Mouse (Mus musculus) thymus, postnatal 4 days (tissue): ENCODE results near the gene Dcaf10.
"Not testable (repeated sequence)": the region's sequence is repeated elsewhere in the genome, so short reads cannot be mapped to it uniquely, and the experiment has no call there.

Experiments used
- DNase-seq: peaks from one replicate; pipeline ENCODE4 v3.0.0; 2021

Gene Dcaf10

DNA sequence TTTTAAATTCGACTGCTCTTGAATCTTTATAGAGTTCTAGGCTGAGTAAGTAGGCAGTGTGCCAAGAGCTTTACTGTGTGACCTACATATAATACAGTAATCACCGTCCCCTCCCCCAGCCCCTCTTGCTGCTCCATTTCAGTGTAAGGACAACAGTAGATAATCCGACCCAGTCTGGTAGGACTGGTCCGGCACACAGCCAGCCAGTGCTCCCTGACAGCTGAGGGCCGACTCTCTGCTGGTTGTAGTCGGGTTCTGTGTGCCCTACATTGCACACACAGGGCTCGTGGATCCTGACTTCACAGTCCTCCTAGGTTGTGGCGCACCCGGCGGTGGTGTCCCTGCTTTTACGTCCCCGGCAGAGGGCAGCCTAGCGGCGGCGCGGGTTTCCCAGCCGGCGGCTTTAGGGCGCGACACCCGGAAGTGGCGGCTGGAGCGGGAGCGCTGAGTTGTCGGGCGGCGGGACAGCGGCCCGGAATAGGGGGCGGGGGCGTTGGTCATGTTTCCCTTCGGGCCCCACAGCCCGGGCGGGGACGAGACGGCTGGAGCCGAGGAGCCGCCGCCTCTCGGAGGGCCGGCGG, at the start of gene Dcaf10:
TSS of gene Dcaf10 (plus strand) at position 433 of the 581 bp plus-strand sequence.
- DNase-seq: peak; percentile 97

GRCm38 (mm10) chr4:45296662-45297564, 45.0 kb upstream of the Dcaf10 start, which contains the start of gene Trmt10b:
Gene Trmt10b (plus strand): TSS chr4:45297127.
- DNase-seq: peak; percentile 86

DNA sequence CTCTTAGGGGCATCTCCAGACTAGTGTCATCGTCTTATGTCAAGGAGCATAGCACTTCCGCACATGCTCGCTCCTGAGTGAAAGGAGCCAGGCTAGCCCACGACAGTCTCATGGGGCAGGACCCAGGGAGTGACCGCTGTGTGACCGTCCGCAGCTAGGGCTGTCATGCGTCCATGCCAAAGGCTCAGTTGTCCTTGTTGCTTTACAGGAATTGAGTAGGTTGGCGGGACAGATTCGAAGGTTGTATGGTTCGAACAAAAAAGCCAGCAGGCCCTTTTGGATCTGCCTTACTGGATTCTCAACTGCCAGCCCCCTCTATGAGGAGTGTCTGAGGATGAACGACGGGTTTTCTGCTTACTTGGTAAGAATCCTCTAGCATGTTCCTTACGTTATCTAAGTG, 36.4 kb upstream of the Dcaf10 start:
- no peak for DNase-seq

DNA sequence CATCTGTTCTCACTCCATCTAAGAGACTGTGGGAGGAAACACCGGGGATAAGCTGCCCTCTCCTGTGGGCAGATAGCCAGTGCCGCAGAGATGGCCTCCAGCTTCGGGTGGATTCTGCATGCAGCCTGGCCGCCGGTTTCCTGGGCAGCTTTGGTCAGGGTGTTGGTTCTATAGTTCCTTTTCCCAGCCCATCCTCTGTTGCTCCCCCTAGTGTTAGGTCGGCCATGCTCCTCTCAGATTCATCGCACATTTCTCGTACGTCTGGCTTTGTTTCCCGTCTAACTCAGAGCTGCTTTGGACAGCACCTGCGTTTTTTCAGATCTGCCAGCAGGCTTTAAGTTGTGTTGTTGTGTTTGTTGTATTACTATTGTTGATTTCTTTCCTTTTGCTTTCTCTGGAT, 33.9 kb upstream of the Dcaf10 start:
- peak; percentile 33 for DNase-seq

DNA sequence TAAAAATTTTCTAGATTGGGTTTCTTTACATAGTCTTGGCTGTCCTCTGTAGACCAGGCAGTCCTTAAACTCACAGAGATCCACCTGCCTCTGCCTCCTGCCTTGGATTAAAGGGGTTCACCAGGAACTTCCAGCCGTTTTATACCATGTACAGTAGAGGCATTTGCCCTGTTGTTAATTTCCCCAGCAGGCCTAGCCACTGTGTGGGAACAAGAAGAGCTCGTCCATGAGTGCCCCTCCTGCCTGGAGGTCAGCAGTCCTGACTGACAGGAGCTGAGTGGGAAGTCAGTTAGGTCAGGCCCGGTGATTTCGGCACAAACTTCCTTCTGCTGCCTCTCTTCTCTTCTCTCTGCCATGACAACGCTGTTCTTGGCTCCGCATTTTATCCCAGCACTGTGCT, 33.3 kb upstream of the Dcaf10 start:
- DNase-seq: no peak

DNA sequence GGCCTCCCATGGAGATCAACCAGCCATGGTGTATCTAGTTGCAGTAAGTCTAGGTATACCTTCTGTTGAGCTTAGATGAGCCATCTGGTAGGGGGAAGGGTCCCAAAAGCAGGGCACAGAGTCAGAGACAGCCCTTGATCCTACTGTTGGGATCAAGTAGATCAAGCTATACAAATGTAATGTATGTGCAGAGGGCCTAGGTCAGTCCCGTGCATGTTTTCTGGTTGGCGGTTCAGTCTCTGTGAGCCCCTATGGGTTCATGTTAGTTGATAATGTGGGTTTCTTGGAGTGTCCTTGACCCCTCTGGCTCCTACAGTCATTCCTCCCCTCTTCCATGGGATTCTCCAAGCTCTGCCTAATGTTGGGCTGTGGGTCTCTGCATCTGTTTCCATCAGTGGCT, 30.8 kb upstream of the Dcaf10 start:
- DNase-seq: no peak

DNA sequence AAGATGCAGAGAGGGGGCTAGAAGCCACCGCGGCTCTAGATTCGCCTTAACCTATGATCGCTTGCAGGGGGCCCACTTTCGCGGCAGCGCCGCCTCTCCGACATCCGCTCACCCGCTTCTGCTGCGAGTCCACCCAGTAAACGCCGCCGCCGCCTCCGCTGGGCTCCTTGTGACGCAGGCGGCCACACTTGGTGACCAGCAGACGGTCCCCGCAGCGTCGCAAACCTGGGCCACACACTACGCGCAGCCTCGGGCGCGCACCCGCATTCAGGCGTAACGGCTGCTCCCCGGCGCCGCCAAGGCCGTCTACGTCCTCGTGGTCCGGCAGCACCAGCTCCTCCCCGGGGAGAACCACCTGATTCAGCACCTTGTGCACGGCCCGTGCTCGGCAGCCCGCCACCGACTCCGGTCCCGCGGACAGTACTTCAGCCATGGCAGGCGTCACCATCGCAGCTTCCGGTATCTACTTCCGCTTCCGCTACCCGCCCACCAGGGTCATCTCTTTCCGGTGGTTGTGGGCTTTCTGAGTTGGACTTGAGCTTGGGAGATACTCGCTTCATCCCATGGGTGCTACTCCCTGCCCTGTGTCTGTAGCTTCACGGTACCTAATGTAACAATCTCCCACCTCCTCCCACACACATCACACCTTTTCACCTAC, 21.6 kb upstream of the Dcaf10 start:
- peak; percentile 83 for DNase-seq

- no peak for DNase-seq
Observed at GRCm38 (mm10) chr4:45331139-45331538, 10.8 kb upstream of the Dcaf10 start.

- no peak for DNase-seq
Observed at GRCm38 (mm10) chr4:45332466-45332865, 9.4 kb upstream of the Dcaf10 start.

DNA sequence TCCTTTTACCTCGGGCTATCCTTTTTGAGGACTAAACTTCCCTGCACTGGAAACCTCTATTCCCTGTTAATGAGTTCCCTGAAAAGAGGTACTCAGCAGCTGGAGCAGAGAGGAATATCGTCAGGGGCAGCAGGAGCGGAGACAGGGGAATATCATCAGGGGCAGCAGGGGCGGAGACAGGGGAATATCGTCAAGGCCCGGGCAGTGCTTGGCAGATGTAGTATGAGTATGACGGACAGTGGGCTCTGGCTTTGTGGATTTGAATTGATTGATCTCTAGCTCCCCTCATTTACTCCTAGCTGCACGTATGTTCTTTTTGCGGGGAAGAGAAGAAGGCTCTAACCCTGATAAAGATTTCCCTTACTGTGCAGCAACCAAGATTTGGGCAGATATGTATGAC, 675 bp upstream of the Dcaf10 start:
- DNase-seq: peak; percentile 14

GRCm38 (mm10) chr4:45342286-45343155, 620 bp downstream of the Dcaf10 start, which contains the start of gene Exosc3:
Gene Exosc3 (minus strand): TSS chr4:45342732.
- no peak for DNase-seq

DNA sequence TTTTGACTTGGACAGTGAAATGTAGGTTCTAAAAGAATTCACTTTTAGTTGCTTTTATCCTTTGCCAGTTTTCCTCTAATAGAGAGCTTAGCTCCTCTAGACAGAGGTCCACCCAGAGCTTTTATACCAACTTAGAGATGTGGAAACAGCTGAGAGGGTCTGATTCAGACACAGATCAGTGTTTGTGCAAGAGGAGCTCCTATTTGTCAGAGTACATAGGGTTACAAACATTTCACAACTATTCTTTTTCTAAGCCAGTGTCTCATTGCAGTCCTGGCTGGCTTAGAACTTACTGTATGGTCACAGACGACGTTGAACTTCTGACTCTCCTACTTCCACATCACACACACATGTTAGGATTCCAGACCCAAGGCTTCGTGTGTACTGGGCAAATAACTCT, 14.8 kb downstream of the Dcaf10 start:
- DNase-seq: no peak

DNA sequence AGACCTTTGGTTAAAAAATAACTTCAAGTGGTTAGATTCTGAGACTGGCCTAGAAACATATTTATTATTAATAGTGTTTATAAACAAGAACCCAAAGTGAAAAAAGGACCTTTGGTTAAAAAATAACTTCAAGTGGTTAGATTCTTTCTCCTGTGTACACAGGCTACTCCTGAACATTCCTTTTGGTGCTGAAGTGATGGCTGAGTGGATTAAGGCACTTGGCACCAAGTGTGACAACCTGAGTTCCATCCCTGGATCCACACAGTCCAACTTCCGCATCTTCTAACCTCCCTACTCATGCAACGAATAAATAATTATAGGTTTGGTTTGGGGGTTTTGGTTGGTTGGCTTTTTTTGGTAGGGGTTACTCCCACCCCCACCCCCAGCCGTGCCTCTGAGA, 29.4 kb downstream of the Dcaf10 start:
- DNase-seq: no peak

DNA sequence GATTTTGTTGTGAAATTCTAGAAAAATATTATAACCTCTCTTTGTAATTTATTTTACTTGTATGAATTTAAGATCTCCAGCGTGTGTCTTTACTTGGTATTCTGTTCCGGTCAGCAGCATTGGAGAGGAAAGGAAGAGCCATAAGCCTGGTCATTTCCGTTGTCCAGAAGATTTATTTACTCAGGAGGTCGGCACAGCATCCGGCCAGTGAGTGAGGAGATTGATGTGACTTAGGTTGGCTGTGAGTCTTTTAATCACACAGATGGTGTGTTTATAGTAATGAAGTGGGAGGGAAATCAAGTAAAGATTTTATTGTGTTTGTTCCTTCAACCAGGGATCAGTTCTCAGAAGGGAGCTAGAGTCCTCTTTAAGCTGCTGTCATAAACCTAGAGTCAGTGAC, 33.0 kb downstream of the Dcaf10 start:
- no peak for DNase-seq

DNA sequence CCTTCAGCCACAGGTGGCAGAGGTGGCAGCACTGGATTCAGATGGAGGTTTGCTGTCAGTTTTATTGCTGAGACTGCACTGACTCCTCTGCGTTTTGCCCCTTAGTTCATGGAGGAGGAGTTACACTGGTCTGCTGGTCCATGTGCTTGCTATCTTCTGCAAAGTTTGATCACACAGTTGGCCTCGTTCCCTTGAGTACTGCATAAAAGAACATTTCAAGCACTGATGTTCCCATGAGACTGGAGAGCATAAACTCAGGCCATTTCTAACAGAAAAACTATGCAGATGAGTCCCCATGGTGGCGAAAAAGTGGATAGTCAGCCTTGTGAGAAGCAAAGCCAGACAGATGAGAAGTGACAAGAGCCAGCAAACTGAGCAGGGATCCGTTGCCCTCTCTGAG, 34.7 kb downstream of the Dcaf10 start:
- DNase-seq: no peak

DNA sequence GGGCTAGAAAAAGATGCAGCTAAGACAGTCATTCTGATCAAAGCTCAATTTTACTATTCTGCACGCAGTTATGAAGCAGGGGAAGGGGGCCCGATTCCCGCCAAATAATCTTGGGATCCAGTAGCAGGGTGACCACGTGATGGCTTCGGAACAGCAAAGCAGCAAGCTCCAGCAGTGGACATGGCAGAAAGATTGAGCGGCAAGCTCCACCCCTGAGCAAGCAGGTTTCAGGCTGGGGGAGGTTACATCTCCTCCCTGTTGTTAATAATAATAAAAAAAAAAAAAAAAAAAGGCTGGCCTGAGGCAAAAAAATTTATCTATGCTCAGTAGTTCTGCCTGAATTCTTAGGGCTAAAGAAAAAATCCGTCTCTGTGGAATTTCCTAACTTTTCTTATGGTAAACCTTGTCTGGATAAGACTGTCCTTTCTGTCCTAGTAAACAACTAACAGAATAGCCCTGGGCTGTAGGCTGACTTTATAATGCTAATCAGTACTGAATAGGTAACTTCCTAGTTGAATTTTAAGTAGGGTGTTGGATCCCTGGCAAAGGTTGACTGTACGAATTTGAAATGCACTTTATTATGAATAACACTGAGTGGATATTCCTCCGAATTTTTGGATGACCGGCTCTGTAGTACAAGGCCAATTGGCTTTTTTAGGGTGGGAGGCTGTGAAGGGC, 39.1 kb downstream of the Dcaf10 start:
- DNase-seq: not testable (repeated sequence)

DNA sequence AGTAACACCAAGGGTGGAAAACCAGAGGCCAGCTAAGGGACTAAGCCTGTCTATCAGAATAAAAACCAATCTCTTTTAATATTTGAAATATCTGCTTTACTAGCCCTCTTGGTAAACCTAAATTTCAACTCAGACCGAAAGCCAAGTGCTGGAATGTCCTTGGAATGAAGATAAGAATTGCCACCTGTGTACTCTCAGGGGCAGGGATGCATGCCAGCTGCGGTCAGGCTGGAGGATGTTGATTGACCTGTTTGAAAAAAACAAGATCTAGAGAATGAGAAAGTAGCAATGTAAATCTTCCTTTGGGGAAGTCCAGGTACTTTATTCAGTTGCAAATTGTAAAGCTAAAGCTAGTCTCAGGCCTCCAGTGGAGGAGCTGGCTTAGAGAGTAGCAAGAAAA, 40.2 kb downstream of the Dcaf10 start:
- not testable (repeated sequence) for DNase-seq

DNA sequence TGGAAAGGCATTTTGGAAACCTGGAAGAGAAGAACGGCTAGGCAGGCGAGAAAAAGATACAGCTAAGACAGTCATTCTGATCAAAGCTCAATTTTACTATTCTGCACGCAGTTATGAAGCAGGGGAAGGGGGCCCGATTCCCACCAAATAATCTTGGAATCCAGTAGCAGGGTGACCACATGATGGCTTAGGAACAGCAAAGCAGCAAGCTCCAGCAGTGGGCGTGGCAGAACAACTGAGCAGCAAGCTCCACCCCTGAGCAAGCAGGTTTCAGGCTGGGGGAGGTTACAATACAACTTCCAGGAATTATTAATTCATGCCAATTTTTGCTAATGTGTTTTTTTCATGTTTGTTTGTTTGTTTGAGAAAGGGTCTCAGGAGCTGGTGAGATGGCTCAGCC, 45.4 kb downstream of the Dcaf10 start:
- DNase-seq: not testable (repeated sequence)

GRCm38 (mm10) chr4:45392099-45392498, 50.2 kb downstream of the Dcaf10 start:
- DNase-seq: no peak

- no peak for DNase-seq
Observed at GRCm38 (mm10) chr4:45392572-45392971, 50.7 kb downstream of the Dcaf10 start.

GRCm38 (mm10) chr4:45392994-45393393, 51.1 kb downstream of the Dcaf10 start:
- DNase-seq: no peak

GRCm38 (mm10) chr4:45393658-45394057, 51.8 kb downstream of the Dcaf10 start:
- DNase-seq: no peak
